Mouse (Mus musculus) CH12.LX (cell line): ENCODE results near the gene Ttll5. TPM values are rescaled to one million over a fixed set of nuclear protein-coding genes. Genes with fewer than 3 reads are reported as not detected.

Experiments
- DNase-seq: peaks from one replicate; pipeline ENCODE4 v3.0.0-alpha.2; 2013; ENCODE audit errors: extremely low read depth
- H3K27ac ChIP-seq: 2 replicates; pipeline ENCODE4 v1.5.1; 2012; ENCODE audit warnings: low read depth, mild to moderate bottlenecking, control low read depth, moderate library complexity; ENCODE audit not compliant: insufficient read depth
- H3K27me3 ChIP-seq: replicated peaks from 2 replicates; pipeline ENCODE3; 2012; ENCODE audit warnings: inconsistent platforms
- H3K36me3 ChIP-seq, 2 experiments: replicated peaks in 1 of 2; 2 replicates each; pipeline versions ENCODE3 to v1.6.1; 2012; ENCODE audit warnings: inconsistent platforms in 1 of 2, low read length in 1 of 2, mild to moderate bottlenecking in 1 of 2, mixed read lengths in 1 of 2, moderate library complexity in 1 of 2; ENCODE audit not compliant: control insufficient read depth in 1 of 2, insufficient read depth in 1 of 2
- H3K4me1 ChIP-seq, 2 experiments: 2 replicates each; pipeline ENCODE4 v1.6.1; 2012; ENCODE audit warnings: inconsistent platforms in 1 of 2, moderate library complexity in 1 of 2; ENCODE audit not compliant: insufficient read depth in 2 of 2, control insufficient read depth in 1 of 2
- H3K4me2 ChIP-seq: 2 replicates; pipeline ENCODE4 v1.6.1; 2012; ENCODE audit warnings: low read depth, mild to moderate bottlenecking, control low read depth; ENCODE audit not compliant: poor library complexity, insufficient read depth, severe bottlenecking
- H3K4me3 ChIP-seq, 3 experiments: fragments of 150-350 bp in 1 of 3; sonication (generic) in 1 of 3; replicated peaks in 1 of 3; 2 replicates each; pipeline versions ENCODE3 to v1.5.1; 2011 to 2012; ENCODE audit warnings: low read depth in 2 of 3, low read length in 2 of 3, mild to moderate bottlenecking in 2 of 3, moderate library complexity in 2 of 3, control low read depth in 1 of 3, improper control_type of control experiment in 1 of 3, inconsistent platforms in 1 of 3, mixed read lengths in 1 of 3; ENCODE audit not compliant: poor library complexity in 1 of 3
- H3K79me2 ChIP-seq: replicated peaks from 2 replicates; pipeline ENCODE4 v1.6.1; 2012; ENCODE audit warnings: mild to moderate bottlenecking, moderate library complexity; ENCODE audit not compliant: control insufficient read depth, poor library complexity, insufficient read depth, severe bottlenecking; ENCODE audit errors: extremely low read depth
- H3K9ac ChIP-seq: 2 replicates; pipeline ENCODE4 v1.6.1; 2012; ENCODE audit warnings: low read depth, mild to moderate bottlenecking, control low read depth, moderate library complexity; ENCODE audit not compliant: insufficient read depth
- H3K9me3 ChIP-seq: replicated peaks from 2 replicates; pipeline ENCODE3; 2012; ENCODE audit warnings: low read length, inconsistent platforms, mixed read lengths
- BHLHE40 ChIP-seq: IDR thresholded peaks from 2 replicates; pipeline ENCODE4 v1.6.1; 2011; ENCODE audit warnings: mild to moderate bottlenecking, low read depth, low read length, improper control_type of control experiment
- CHD1 ChIP-seq: IDR thresholded peaks from 2 replicates; pipeline ENCODE4 v1.6.1; 2012; ENCODE audit warnings: low read depth, low read length, improper control_type of control experiment, inconsistent platforms
- ELF1 ChIP-seq: IDR thresholded peaks from 2 replicates; pipeline ENCODE4 v1.6.1; 2014; ENCODE audit warnings: low read depth, mild to moderate bottlenecking, inconsistent platforms, low read length, improper control_type of control experiment
- EP300 ChIP-seq: IDR thresholded peaks from 2 replicates; pipeline ENCODE4 v1.6.1; 2011; ENCODE audit warnings: low read length, improper control_type of control experiment
- ETS1 ChIP-seq: conservative IDR thresholded peaks from 2 replicates; pipeline ENCODE4 v1.6.1; 2012; ENCODE audit warnings: low read depth, mild to moderate bottlenecking, inconsistent platforms, low read length, improper control_type of control experiment, moderate library complexity
- GABPA ChIP-seq: IDR thresholded peaks from 2 replicates; pipeline ENCODE4 v1.6.1; 2012; ENCODE audit warnings: low read depth, low read length, improper control_type of control experiment, inconsistent platforms; ENCODE audit not compliant: insufficient replicate concordance
- HCFC1 ChIP-seq: IDR thresholded peaks from 2 replicates; pipeline ENCODE4 v1.6.1; 2012; ENCODE audit warnings: low read depth, mild to moderate bottlenecking, inconsistent platforms, low read length, improper control_type of control experiment
- JUND ChIP-seq: conservative IDR thresholded peaks from 2 replicates; pipeline ENCODE4 v1.6.1; 2011; ENCODE audit warnings: low read depth, low read length, improper control_type of control experiment
- MAX ChIP-seq: IDR thresholded peaks from 2 replicates; pipeline ENCODE4 v1.6.1; 2011; ENCODE audit warnings: low read length, improper control_type of control experiment
- MEF2A ChIP-seq: IDR thresholded peaks from 2 replicates; pipeline ENCODE4 v1.6.1; 2014; ENCODE audit warnings: low read depth, mild to moderate bottlenecking, inconsistent platforms, low read length, improper control_type of control experiment, borderline replicate concordance
- NRF1 ChIP-seq: IDR thresholded peaks from 2 replicates; pipeline ENCODE4 v1.6.1; 2014; ENCODE audit warnings: low read depth, mild to moderate bottlenecking, inconsistent platforms, low read length, improper control_type of control experiment, moderate library complexity
- RAD21 ChIP-seq: IDR thresholded peaks from 2 replicates; pipeline ENCODE4 v1.6.1; 2011; ENCODE audit warnings: low read depth, mild to moderate bottlenecking, low read length, improper control_type of control experiment, moderate library complexity
- RCOR1 ChIP-seq: conservative IDR thresholded peaks from 2 replicates; pipeline ENCODE4 v1.6.1; 2012; ENCODE audit warnings: low read depth, mild to moderate bottlenecking, inconsistent platforms, low read length, improper control_type of control experiment
- SMC3 ChIP-seq: IDR thresholded peaks from 2 replicates; pipeline ENCODE4 v1.6.1; 2011; ENCODE audit warnings: low read depth, low read length, improper control_type of control experiment
- TBP ChIP-seq: conservative IDR thresholded peaks from 2 replicates; pipeline ENCODE4 v1.6.1; 2011; ENCODE audit warnings: low read depth, low read length, improper control_type of control experiment
- TCF12 ChIP-seq: IDR thresholded peaks from 2 replicates; pipeline ENCODE4 v1.6.1; 2014; ENCODE audit warnings: low read depth, mild to moderate bottlenecking, inconsistent platforms, low read length, improper control_type of control experiment
- UBTF ChIP-seq: IDR thresholded peaks from 2 replicates; pipeline ENCODE4 v1.6.1; 2012; ENCODE audit warnings: low read depth, mild to moderate bottlenecking, inconsistent platforms, low read length, improper control_type of control experiment, moderate library complexity
- USF1 ChIP-seq: IDR thresholded peaks from 2 replicates; pipeline ENCODE4 v1.6.1; 2014; ENCODE audit warnings: low read depth, mild to moderate bottlenecking, inconsistent platforms, low read length, improper control_type of control experiment
- ZNF384 ChIP-seq: IDR thresholded peaks from 2 replicates; pipeline ENCODE4 v1.6.1; 2012; ENCODE audit warnings: low read depth, low read length, improper control_type of control experiment, inconsistent platforms
- dilution Hi-C: fragments of 300-500 bp; cut with MboI; formaldehyde crosslinking; loops from 2 replicates; pipeline ENCODE4 v1.14.3; 2020; ENCODE audit warnings: low sequenced_read_pairs; ENCODE audit not compliant: extremely low pct_unique_long_range_greater_than_20kb, extremely low pct_ligation_motif_present
- in situ Hi-C: fragments of 300-500 bp; cut with MboI; formaldehyde crosslinking; loops from 3 replicates; pipeline ENCODE4 v1.14.3; 2019; ENCODE audit warnings: low sequenced_read_pairs, low pct_ligation_motif_present, low pct_unique_long_range_greater_than_20kb, mixed read lengths
- polyA plus RNA-seq: library from polyadenylated mRNA; unstranded; fragments of >175 nt; gene quantifications from 2 replicates; pipeline ENCODE4 v1.2.1, GENCODE M21; 2012; ENCODE audit warnings: low read depth; ENCODE audit not compliant: insufficient read length
- total RNA-seq, 2 experiments: library from RNA; depleted of rRNA; stranded (reverse); fragments of 300-350 nt in 1 of 2; fragments of >200 nt in 1 of 2; gene quantifications; 2 replicates each; pipeline ENCODE4 v1.2.3; 2012 to 2014

The Ttll5 gene
- total and polyA plus RNA-seq, 3 experiments, result 5.7 to 14.0 (median 8.7) TPM

- H3K36me3 ChIP-seq, result peaks cover 0 to 34% of the 10 kb centered on the region in 2 experiments
- TF ChIP-seq USF1, result no peak
- no peak for TF ChIP-seq TCF12
- TF ChIP-seq RAD21, result no peak
- TF ChIP-seq ELF1, result no peak
- no peak for TF ChIP-seq GABPA
- TF ChIP-seq CHD1, result no peak
- TF ChIP-seq NRF1, result no peak
- no peak for TF ChIP-seq SMC3
- no peak for TF ChIP-seq TBP
- TF ChIP-seq BHLHE40, result no peak
- TF ChIP-seq MAX, result no peak
- TF ChIP-seq MEF2A, result no peak
- H3K9ac ChIP-seq, result no peak overlapping the region
- no peak for DNase-seq
- H3K4me1 ChIP-seq, result peaks cover 6 to 50% of the 10 kb centered on the region in 2 experiments; a peak in 3 of 4 replicates
- dilution Hi-C loops, result no loop called here
- no peak overlapping the region for H3K4me3 ChIP-seq
- H3K9me3 ChIP-seq, result no peaks in the 10 kb centered on the region
- no peak overlapping the region for H3K4me2 ChIP-seq
- H3K27me3 ChIP-seq, result no peaks in the 10 kb centered on the region
- H3K79me2 ChIP-seq, result no peaks in the 10 kb centered on the region
- no peak overlapping the region for H3K27ac ChIP-seq
- in situ Hi-C loops, result loop anchor here (10.0 kb wide), 1 partner anchor 119 kb away; the partner anchor contains the start of gene Tgfb3
Observed at GRCm38 (mm10) chr12:85956251-85956650, 131.8 kb downstream of the Ttll5 start.

GRCm38 (mm10) chr12:85958460-85958859 lies 134.0 kb downstream of the Ttll5 start:
- peaks cover 6 to 55% of the 10 kb centered on the region in 2 experiments; a peak in 3 of 4 replicates for H3K4me1 ChIP-seq
- H3K4me3 ChIP-seq, result no peak overlapping the region
- TF ChIP-seq JUND, result 0 out of 2 replicates have a peak, but pooled peaks have one; percentile 26
- no peak for TF ChIP-seq NRF1
- TF ChIP-seq ZNF384, result no peak
- peak; percentile 58 for TF ChIP-seq ETS1
- TF ChIP-seq EP300, result 0 out of 2 replicates have a peak, but pooled peaks have one; percentile 20
- peak; percentile 89 for TF ChIP-seq MEF2A
- no peak for TF ChIP-seq UBTF
- 0 out of 2 replicates have a peak, but pooled peaks have one; percentile 8 for TF ChIP-seq BHLHE40
- no peak for TF ChIP-seq HCFC1
- no peak for TF ChIP-seq RCOR1
- no peak overlapping the region for H3K27ac ChIP-seq
- no peaks in the 10 kb centered on the region for H3K79me2 ChIP-seq
- in situ Hi-C loops (loop anchor here (10.0 kb wide), 1 partner anchor 116 kb away; the partner anchor contains the start of gene Tgfb3), dilution Hi-C loops (no loop called here)
- H3K4me2 ChIP-seq, result no peak overlapping the region
- no peaks in the 10 kb centered on the region for H3K9me3 ChIP-seq
- H3K27me3 ChIP-seq, result no peaks in the 10 kb centered on the region
- H3K36me3 ChIP-seq, result peaks cover 0 to 33% of the 10 kb centered on the region in 2 experiments
- H3K9ac ChIP-seq, result no peak overlapping the region
- DNase-seq, result peak; percentile 35
